Mouse (Mus musculus): Measurements from ENCODE around the gene Dad1. TPM values are rescaled to one million over a fixed set of nuclear protein-coding genes. Genes with fewer than 3 reads are reported as not detected.

The Dad1 gene
- total RNA-seq, 1 experiment: 174 TPM

GRCm38 (mm10) chr14:54214477-54214876 is 39.4 kb downstream of the Dad1 start:
- Histone ChIP-seq H3K9me3 (ENCODE audit: control insufficient read depth, insufficient read depth, low read depth, low read length) (no peaks in the 10 kb centered on the region), H3K36me3 (ENCODE audit: control insufficient read depth, insufficient read depth, low read length, poor library complexity, severe bottlenecking) (no peaks in the 10 kb centered on the region), H3K4me1 (ENCODE audit: control insufficient read depth in 2 of 2, insufficient read depth in 2 of 2, low read length in 2 of 2, poor library complexity in 1 of 2) (no peaks in the 10 kb centered on the region), H3K9ac (ENCODE audit: insufficient read depth, low read depth, low read length, poor library complexity, severe bottlenecking) (no peak overlapping the region), H3K27ac (ENCODE audit: insufficient read depth, low read depth, low read length, poor library complexity, severe bottlenecking) (no peak overlapping the region), H3K4me3 (ENCODE audit: insufficient read depth in 1 of 2, low read depth in 1 of 2, low read length in 2 of 2, poor library complexity in 1 of 2, severe bottlenecking in 1 of 2) (no peak overlapping the region)
- TF ChIP-seq ZC3H11A (IDR thresholded peaks at IDR 0.05; ENCODE audit: borderline replicate concordance, low read depth, low read length) (no peak), CHD2 (IDR thresholded peaks at IDR 0.05; ENCODE audit: low read depth, low read length) (no peak), ZNF384 (IDR thresholded peaks at IDR 0.05; ENCODE audit: low read depth, low read length) (no peak), MAFK (IDR thresholded peaks at IDR 0.05; ENCODE audit: insufficient read depth, low read depth, low read length) (no peak), HCFC1 (IDR thresholded peaks at IDR 0.05; ENCODE audit: borderline replicate concordance, insufficient read depth, low read length) (no peak)
- DNase-seq (ENCODE audit: low read depth, low spot score): no peak
- in situ Hi-C loops (cut with MboI; ENCODE audit: low sequenced_read_pairs in 2 of 2, unreplicated experiment in 2 of 2): no loop called here

GRCm38 (mm10) chr14:54213734-54214133 is 40.2 kb downstream of the Dad1 start:
- no peak overlapping the region for H3K27ac ChIP-seq (ENCODE audit: insufficient read depth, low read depth, low read length, poor library complexity, severe bottlenecking)
- no peak for DNase-seq (ENCODE audit: low read depth, low spot score)
- no peaks in the 10 kb centered on the region for H3K36me3 ChIP-seq (ENCODE audit: control insufficient read depth, insufficient read depth, low read length, poor library complexity, severe bottlenecking)
- TF ChIP-seq HCFC1 (IDR thresholded peaks at IDR 0.05; ENCODE audit: borderline replicate concordance, insufficient read depth, low read length) (no peak), MAFK (IDR thresholded peaks at IDR 0.05; ENCODE audit: insufficient read depth, low read depth, low read length) (no peak), CHD2 (IDR thresholded peaks at IDR 0.05; ENCODE audit: low read depth, low read length) (no peak), ZNF384 (IDR thresholded peaks at IDR 0.05; ENCODE audit: low read depth, low read length) (no peak), ZC3H11A (IDR thresholded peaks at IDR 0.05; ENCODE audit: borderline replicate concordance, low read depth, low read length) (no peak)
- no peaks in the 10 kb centered on the region for H3K9me3 ChIP-seq (ENCODE audit: control insufficient read depth, insufficient read depth, low read depth, low read length)
- no peaks in the 10 kb centered on the region for H3K4me1 ChIP-seq (ENCODE audit: control insufficient read depth in 2 of 2, insufficient read depth in 2 of 2, low read length in 2 of 2, poor library complexity in 1 of 2)
- in situ Hi-C loops (cut with MboI; ENCODE audit: low sequenced_read_pairs in 2 of 2, unreplicated experiment in 2 of 2): no loop called here
- no peak overlapping the region for H3K4me3 ChIP-seq (ENCODE audit: insufficient read depth in 1 of 2, low read depth in 1 of 2, low read length in 2 of 2, poor library complexity in 1 of 2, severe bottlenecking in 1 of 2)
- H3K9ac ChIP-seq (ENCODE audit: insufficient read depth, low read depth, low read length, poor library complexity, severe bottlenecking): no peak overlapping the region

DNA sequence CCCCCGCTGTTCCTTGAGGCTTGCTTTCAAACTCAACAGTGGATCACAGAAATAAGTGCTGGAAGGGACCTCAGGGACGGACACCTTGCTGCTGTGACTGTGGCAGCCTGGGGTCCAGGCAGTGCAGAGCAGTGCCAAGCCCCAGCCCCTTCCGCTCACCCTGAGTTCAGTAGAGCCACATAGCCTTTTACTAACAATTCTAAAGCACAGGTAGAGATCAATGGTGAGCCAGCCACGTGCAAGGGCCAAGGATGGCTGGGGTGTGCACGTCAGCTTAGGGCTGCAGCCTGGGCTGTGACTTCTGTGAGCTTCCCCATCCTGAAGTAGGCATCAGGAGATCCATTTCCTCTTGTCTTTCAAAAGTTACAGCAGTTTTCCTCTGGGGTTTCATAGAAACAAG is 42.1 kb downstream of the Dad1 start:
- Histone ChIP-seq H3K27ac (ENCODE audit: insufficient read depth, low read depth, low read length, poor library complexity, severe bottlenecking) (no peak overlapping the region), H3K36me3 (ENCODE audit: control insufficient read depth, insufficient read depth, low read length, poor library complexity, severe bottlenecking) (no peaks in the 10 kb centered on the region), H3K4me1 (ENCODE audit: control insufficient read depth in 2 of 2, insufficient read depth in 2 of 2, low read length in 2 of 2, poor library complexity in 1 of 2) (no peaks in the 10 kb centered on the region), H3K9me3 (ENCODE audit: control insufficient read depth, insufficient read depth, low read depth, low read length) (no peaks in the 10 kb centered on the region), H3K4me3 (ENCODE audit: insufficient read depth in 1 of 2, low read depth in 1 of 2, low read length in 2 of 2, poor library complexity in 1 of 2, severe bottlenecking in 1 of 2) (no peak overlapping the region), H3K9ac (ENCODE audit: insufficient read depth, low read depth, low read length, poor library complexity, severe bottlenecking) (no peak overlapping the region)
- TF ChIP-seq HCFC1 (IDR thresholded peaks at IDR 0.05; ENCODE audit: borderline replicate concordance, insufficient read depth, low read length) (no peak), ZC3H11A (IDR thresholded peaks at IDR 0.05; ENCODE audit: borderline replicate concordance, low read depth, low read length) (no peak)
- in situ Hi-C loops (cut with MboI; ENCODE audit: low sequenced_read_pairs in 2 of 2, unreplicated experiment in 2 of 2): no loop called here
- DNase-seq (ENCODE audit: low read depth, low spot score): no peak

- Histone ChIP-seq H3K9ac (ENCODE audit: insufficient read depth, low read depth, low read length, poor library complexity, severe bottlenecking) (no peak overlapping the region), H3K4me1 (ENCODE audit: control insufficient read depth in 2 of 2, insufficient read depth in 2 of 2, low read length in 2 of 2, poor library complexity in 1 of 2) (no peaks in the 10 kb centered on the region), H3K27ac (ENCODE audit: insufficient read depth, low read depth, low read length, poor library complexity, severe bottlenecking) (no peak overlapping the region), H3K36me3 (ENCODE audit: control insufficient read depth, insufficient read depth, low read length, poor library complexity, severe bottlenecking) (no peaks in the 10 kb centered on the region), H3K4me3 (ENCODE audit: insufficient read depth in 1 of 2, low read depth in 1 of 2, low read length in 2 of 2, poor library complexity in 1 of 2, severe bottlenecking in 1 of 2) (no peak overlapping the region), H3K9me3 (ENCODE audit: control insufficient read depth, insufficient read depth, low read depth, low read length) (no peaks in the 10 kb centered on the region)
- in situ Hi-C loops (cut with MboI; ENCODE audit: low sequenced_read_pairs in 2 of 2, unreplicated experiment in 2 of 2): no loop called here
- TF ChIP-seq HCFC1 (IDR thresholded peaks at IDR 0.05; ENCODE audit: borderline replicate concordance, insufficient read depth, low read length): no peak
- no peak for TF ChIP-seq ZC3H11A (IDR thresholded peaks at IDR 0.05; ENCODE audit: borderline replicate concordance, low read depth, low read length)
- no peak for TF ChIP-seq CHD2 (IDR thresholded peaks at IDR 0.05; ENCODE audit: low read depth, low read length)
- TF ChIP-seq MAFK (IDR thresholded peaks at IDR 0.05; ENCODE audit: insufficient read depth, low read depth, low read length): no peak
- no peak for TF ChIP-seq ZNF384 (IDR thresholded peaks at IDR 0.05; ENCODE audit: low read depth, low read length)
- DNase-seq (ENCODE audit: low read depth, low spot score): no peak
Observed at GRCm38 (mm10) chr14:54211199-54211598, 42.7 kb downstream of the Dad1 start.

GRCm38 (mm10) chr14:54210401-54210800 is 43.5 kb downstream of the Dad1 start:
- H3K9me3 ChIP-seq (ENCODE audit: control insufficient read depth, insufficient read depth, low read depth, low read length): no peaks in the 10 kb centered on the region
- H3K36me3 ChIP-seq (ENCODE audit: control insufficient read depth, insufficient read depth, low read length, poor library complexity, severe bottlenecking): no peaks in the 10 kb centered on the region
- in situ Hi-C loops (cut with MboI; ENCODE audit: low sequenced_read_pairs in 2 of 2, unreplicated experiment in 2 of 2): no loop called here
- H3K27ac ChIP-seq (ENCODE audit: insufficient read depth, low read depth, low read length, poor library complexity, severe bottlenecking): no peak overlapping the region
- no peak for DNase-seq (ENCODE audit: low read depth, low spot score)
- TF ChIP-seq ZC3H11A (IDR thresholded peaks at IDR 0.05; ENCODE audit: borderline replicate concordance, low read depth, low read length): no peak
- TF ChIP-seq ZNF384 (IDR thresholded peaks at IDR 0.05; ENCODE audit: low read depth, low read length): no peak
- TF ChIP-seq MAFK (IDR thresholded peaks at IDR 0.05; ENCODE audit: insufficient read depth, low read depth, low read length): no peak
- TF ChIP-seq CHD2 (IDR thresholded peaks at IDR 0.05; ENCODE audit: low read depth, low read length): no peak
- no peak for TF ChIP-seq HCFC1 (IDR thresholded peaks at IDR 0.05; ENCODE audit: borderline replicate concordance, insufficient read depth, low read length)
- no peaks in the 10 kb centered on the region; a peak in 1 of 4 replicates for H3K4me1 ChIP-seq (ENCODE audit: control insufficient read depth in 2 of 2, insufficient read depth in 2 of 2, low read length in 2 of 2, poor library complexity in 1 of 2)
- no peak overlapping the region for H3K9ac ChIP-seq (ENCODE audit: insufficient read depth, low read depth, low read length, poor library complexity, severe bottlenecking)
- H3K4me3 ChIP-seq (ENCODE audit: insufficient read depth in 1 of 2, low read depth in 1 of 2, low read length in 2 of 2, poor library complexity in 1 of 2, severe bottlenecking in 1 of 2): no peak overlapping the region

All from ES-E14 (cell line).